Mouse (Mus musculus): ENCODE measurements at regions not wholly inside any gene's neighbourhood (a gene's known extent, or its start where the extent isn't known, plus 50 kb on each side); places are given as distances from the start of the nearest gene placed in this dataset.
"Not testable (repeated sequence)": the region's sequence is repeated elsewhere in the genome, so short reads cannot be mapped to it uniquely, and the experiment has no call there.

DNA sequence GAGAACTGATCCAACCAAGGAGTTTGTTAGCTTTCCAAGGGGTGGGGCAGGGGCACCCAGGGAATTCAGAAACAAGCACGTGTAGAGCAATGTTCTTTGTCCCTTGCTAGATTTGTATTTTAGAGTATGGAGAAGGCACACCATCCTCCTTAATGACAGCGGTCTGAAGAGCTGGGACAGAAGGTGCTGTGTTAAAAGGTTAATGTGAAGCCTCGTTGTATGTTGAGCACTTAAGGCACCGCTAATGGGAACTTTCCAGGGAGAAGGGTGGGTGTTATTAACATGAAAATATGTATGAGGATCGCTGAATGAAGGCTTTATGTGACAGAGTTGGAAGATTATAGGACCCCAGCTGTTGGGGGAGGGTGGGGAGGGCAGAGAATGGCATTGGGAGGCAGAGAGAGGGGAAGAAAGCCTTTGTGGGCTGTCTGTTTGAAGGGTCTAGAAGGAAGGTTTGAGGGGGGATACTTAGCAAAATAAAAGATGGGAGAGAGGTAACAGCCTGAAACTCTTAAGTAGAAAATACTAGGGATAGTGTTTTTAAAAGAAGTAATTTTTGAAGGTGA, 105.6 kb upstream of the Map3k1 start:
- H3K9me3 ChIP-seq (ENCODE audit: control insufficient read depth, low read length): no peaks in the 10 kb centered on the region
- H3K4me3 ChIP-seq (ENCODE audit: low read depth, low read length): no peak overlapping the region
- no peak overlapping the region for H3K9ac ChIP-seq (ENCODE audit: low read length)
- WGBS: 67% methylated on average over 5 of the region's 5 CpGs
- ATAC-seq (ENCODE audit: insufficient number of reproducible peaks, low FRiP score, low TSS enrichment, low read depth) (no peak), DNase-seq (ENCODE audit: low spot score) (no peak)
- no peak overlapping the region for H3K4me2 ChIP-seq (ENCODE audit: low read depth, severe bottlenecking)
- no peak overlapping the region for H3K27ac ChIP-seq (replicated peaks; ENCODE audit: low read depth, low read length)
- no peaks in the 10 kb centered on the region for H3K4me1 ChIP-seq (ENCODE audit: control insufficient read depth, insufficient read depth, low read length)
- H3K36me3 ChIP-seq (ENCODE audit: control insufficient read depth, insufficient read depth, low read length): no peaks in the 10 kb centered on the region
- H3K27me3 ChIP-seq (ENCODE audit: control insufficient read depth, insufficient read depth, low read length): no peaks in the 10 kb centered on the region

DNA sequence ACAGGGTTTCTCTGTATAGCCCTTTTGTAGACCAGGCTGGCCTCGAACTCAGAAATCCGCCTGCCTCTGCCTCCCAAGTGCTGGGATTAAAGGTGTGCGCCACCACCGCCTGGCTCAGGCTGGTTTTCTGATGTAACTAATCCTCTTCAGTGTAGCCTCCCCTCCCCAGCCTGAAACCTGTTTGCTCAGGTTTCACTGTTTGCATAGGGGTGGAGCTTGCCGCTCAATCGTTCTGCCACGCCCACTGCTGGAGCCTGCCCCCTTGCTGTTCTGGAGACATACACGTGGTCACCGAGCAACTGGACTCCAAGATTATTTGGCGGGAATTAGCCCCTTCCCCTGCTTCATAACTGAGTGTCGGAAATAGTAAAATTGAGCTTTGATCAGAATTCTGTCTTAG, 110.6 kb upstream of the Map3k1 start:
- H3K27me3 ChIP-seq (ENCODE audit: control insufficient read depth, insufficient read depth, low read length); H3K9ac ChIP-seq (ENCODE audit: low read length); H3K9me3 ChIP-seq (ENCODE audit: control insufficient read depth, low read length); ATAC-seq (ENCODE audit: insufficient number of reproducible peaks, low FRiP score, low TSS enrichment, low read depth); H3K4me2 ChIP-seq (ENCODE audit: low read depth, severe bottlenecking); H3K4me1 ChIP-seq (ENCODE audit: control insufficient read depth, insufficient read depth, low read length); H3K36me3 ChIP-seq (ENCODE audit: control insufficient read depth, insufficient read depth, low read length); H3K4me3 ChIP-seq (ENCODE audit: low read depth, low read length); DNase-seq (ENCODE audit: low spot score); H3K27ac ChIP-seq (replicated peaks; ENCODE audit: low read depth, low read length): not testable (repeated sequence)
- WGBS: 74% methylated on average over 11 of the region's 11 CpGs

DNA sequence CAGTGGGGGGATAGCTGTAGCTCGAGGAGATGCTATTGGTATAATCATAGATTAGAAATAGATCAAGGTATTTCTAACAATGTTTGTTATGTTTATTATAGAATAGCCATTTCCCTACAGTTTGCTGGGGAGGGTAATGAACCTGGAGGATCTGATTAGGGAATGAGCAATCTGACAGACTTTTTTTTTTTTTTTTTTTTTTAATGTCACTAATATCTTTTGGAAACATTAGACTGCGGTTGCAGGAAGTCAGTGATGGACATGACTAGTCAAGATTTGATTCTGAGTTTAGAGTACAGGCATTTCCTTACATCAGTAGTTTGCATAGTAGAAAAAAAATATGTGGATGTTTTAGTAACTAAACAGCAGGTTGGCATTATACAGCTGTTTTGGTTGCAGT, 111.7 kb upstream of the Map3k1 start:
- Histone ChIP-seq H3K27ac (replicated peaks; ENCODE audit: low read depth, low read length) (no peak overlapping the region), H3K27me3 (ENCODE audit: control insufficient read depth, insufficient read depth, low read length) (no peaks in the 10 kb centered on the region), H3K4me2 (ENCODE audit: low read depth, severe bottlenecking) (no peak overlapping the region), H3K36me3 (ENCODE audit: control insufficient read depth, insufficient read depth, low read length) (no peaks in the 10 kb centered on the region), H3K9me3 (ENCODE audit: control insufficient read depth, low read length) (no peaks in the 10 kb centered on the region), H3K9ac (ENCODE audit: low read length) (no peak overlapping the region), H3K4me1 (ENCODE audit: control insufficient read depth, insufficient read depth, low read length) (no peaks in the 10 kb centered on the region), H3K4me3 (ENCODE audit: low read depth, low read length) (no peak overlapping the region)
- 88% methylated on average over 2 of the region's 2 CpGs for WGBS
- DNase-seq (ENCODE audit: low spot score) (no peak), ATAC-seq (ENCODE audit: insufficient number of reproducible peaks, low FRiP score, low TSS enrichment, low read depth) (no peak)

DNA sequence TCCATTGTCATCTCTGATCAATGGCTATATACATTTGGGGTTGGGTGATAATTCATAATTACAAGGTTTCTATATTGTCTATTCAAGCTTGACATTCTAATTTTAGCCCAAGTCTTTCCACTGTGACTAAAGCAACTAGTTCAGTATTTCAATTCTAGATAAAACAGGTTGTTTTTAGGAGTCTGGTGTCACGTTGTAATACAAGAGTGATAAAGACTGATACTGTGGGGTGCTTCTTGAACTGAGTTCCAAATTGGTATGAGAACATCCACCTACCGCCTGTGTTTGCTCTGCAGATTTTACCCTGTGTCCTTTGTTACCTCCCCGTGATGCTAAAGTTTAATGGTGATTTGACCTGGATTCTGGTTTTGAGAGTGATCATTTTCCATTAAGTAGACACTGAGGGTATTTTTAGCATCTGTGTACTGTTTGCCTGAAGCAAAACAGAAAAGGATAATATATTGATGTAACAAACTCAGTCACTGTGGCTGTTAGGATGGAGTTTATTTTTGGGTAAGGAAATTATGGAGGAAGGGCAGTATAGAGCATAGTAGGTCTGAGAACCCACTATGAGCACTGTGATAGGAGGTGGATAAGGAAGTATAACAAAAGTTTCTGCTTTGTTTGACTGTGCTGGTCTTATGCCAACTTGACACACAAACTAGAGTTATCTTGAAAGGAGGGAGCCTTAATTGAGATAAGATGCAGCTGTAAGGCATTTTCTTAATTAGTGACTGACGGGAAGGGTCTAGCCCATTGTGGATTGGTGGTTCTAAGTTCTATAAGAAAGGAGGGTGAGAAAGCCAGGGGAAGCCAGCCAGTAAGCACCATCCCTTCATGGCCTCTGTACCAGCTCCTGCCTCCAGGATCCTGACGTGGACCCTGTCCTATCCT, 112.6 kb upstream of the Map3k1 start:
- 89% methylated on average over 5 of the region's 5 CpGs for WGBS
- no peak overlapping the region for H3K27ac ChIP-seq (replicated peaks; ENCODE audit: low read depth, low read length)
- no peak overlapping the region for H3K4me2 ChIP-seq (ENCODE audit: low read depth, severe bottlenecking)
- no peaks in the 10 kb centered on the region for H3K36me3 ChIP-seq (ENCODE audit: control insufficient read depth, insufficient read depth, low read length)
- H3K4me3 ChIP-seq (ENCODE audit: low read depth, low read length): no peak overlapping the region
- H3K9me3 ChIP-seq (ENCODE audit: control insufficient read depth, low read length): no peaks in the 10 kb centered on the region
- no peak overlapping the region for H3K9ac ChIP-seq (ENCODE audit: low read length)
- DNase-seq (ENCODE audit: low spot score): no peak
- ATAC-seq (ENCODE audit: insufficient number of reproducible peaks, low FRiP score, low TSS enrichment, low read depth): no peak
- no peaks in the 10 kb centered on the region for H3K27me3 ChIP-seq (ENCODE audit: control insufficient read depth, insufficient read depth, low read length)
- H3K4me1 ChIP-seq (ENCODE audit: control insufficient read depth, insufficient read depth, low read length): no peaks in the 10 kb centered on the region

DNA sequence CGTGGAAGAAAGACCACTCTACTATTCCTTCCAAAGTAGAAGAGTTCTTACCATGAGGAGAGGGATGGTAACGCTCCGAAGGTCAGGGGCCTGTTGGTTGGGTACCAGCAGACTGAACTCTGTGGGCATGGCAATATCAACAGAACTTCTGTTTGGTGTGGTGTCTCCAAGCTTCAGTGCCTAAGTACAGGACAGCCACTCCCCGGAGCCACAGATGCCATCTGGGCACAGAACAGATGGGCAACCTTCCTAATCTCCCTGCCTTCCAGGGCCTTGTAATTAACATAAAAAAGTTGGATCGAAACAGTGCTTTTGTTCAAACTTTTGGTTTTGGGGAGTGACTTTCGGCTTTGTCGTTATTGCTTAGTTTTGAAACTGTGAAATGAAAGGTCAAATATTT, 116.6 kb upstream of the Map3k1 start:
- H3K4me2 ChIP-seq (ENCODE audit: low read depth, severe bottlenecking): no peak overlapping the region
- H3K27ac ChIP-seq (replicated peaks; ENCODE audit: low read depth, low read length): no peak overlapping the region
- no peak for ATAC-seq (ENCODE audit: insufficient number of reproducible peaks, low FRiP score, low TSS enrichment, low read depth)
- no peaks in the 10 kb centered on the region for H3K4me1 ChIP-seq (ENCODE audit: control insufficient read depth, insufficient read depth, low read length)
- 93% methylated on average over 7 of the region's 7 CpGs for WGBS
- no peak overlapping the region for H3K9ac ChIP-seq (ENCODE audit: low read length)
- H3K4me3 ChIP-seq (ENCODE audit: low read depth, low read length): no peak overlapping the region
- no peaks in the 10 kb centered on the region for H3K9me3 ChIP-seq (ENCODE audit: control insufficient read depth, low read length)
- H3K27me3 ChIP-seq (ENCODE audit: control insufficient read depth, insufficient read depth, low read length): no peaks in the 10 kb centered on the region
- no peaks in the 10 kb centered on the region for H3K36me3 ChIP-seq (ENCODE audit: control insufficient read depth, insufficient read depth, low read length)
- no peak for DNase-seq (ENCODE audit: low spot score)

DNA sequence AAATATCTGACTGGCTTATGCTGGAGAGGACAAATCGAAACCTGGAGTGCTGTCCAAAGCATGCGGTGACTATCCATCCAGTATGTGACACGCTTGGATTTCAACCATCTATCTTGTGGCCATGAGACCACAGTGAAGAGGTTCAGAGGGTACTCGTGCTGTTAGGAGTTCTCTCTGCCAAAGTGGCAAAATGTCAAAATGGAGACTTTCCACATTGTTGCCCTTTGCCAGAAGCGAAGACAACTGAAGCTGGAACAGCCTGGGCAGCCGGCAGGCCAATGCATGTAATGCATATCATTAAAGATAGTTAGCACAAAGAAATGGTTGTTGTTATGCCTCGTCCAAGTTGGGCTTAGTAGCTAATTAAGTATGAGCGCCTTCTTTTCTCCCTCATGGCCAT, 118.0 kb upstream of the Map3k1 start:
- Histone ChIP-seq H3K4me2 (ENCODE audit: low read depth, severe bottlenecking) (no peak overlapping the region), H3K27me3 (ENCODE audit: control insufficient read depth, insufficient read depth, low read length) (no peaks in the 10 kb centered on the region), H3K9ac (ENCODE audit: low read length) (no peak overlapping the region), H3K4me1 (ENCODE audit: control insufficient read depth, insufficient read depth, low read length) (no peaks in the 10 kb centered on the region), H3K9me3 (ENCODE audit: control insufficient read depth, low read length) (no peaks in the 10 kb centered on the region), H3K4me3 (ENCODE audit: low read depth, low read length) (no peak overlapping the region), H3K36me3 (ENCODE audit: control insufficient read depth, insufficient read depth, low read length) (no peaks in the 10 kb centered on the region), H3K27ac (replicated peaks; ENCODE audit: low read depth, low read length) (no peak overlapping the region)
- ATAC-seq (ENCODE audit: insufficient number of reproducible peaks, low FRiP score, low TSS enrichment, low read depth) (no peak), DNase-seq (ENCODE audit: low spot score) (no peak)
- 84% methylated on average over 8 of the region's 8 CpGs for WGBS

DNA sequence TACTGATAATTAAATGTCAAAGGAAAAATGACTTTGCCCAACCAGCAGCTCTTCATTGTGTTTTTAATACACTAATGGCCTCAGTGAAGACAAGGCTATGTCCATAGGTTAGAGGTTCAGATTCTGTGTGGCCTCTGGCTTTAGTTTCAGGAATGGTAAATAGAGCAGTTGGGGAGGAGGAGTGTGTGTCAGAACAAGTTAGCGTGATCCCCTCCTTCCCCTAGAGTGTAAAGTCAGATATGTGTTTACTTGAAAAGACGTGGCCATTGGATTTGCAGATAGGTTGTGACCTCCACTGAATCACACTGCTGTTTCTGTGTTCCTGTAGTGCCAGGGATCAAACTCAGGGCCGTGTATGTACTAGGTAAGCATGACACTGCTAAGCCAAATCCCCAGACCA, 118.7 kb upstream of the Map3k1 start:
- no peak for ATAC-seq (ENCODE audit: insufficient number of reproducible peaks, low FRiP score, low TSS enrichment, low read depth)

DNA sequence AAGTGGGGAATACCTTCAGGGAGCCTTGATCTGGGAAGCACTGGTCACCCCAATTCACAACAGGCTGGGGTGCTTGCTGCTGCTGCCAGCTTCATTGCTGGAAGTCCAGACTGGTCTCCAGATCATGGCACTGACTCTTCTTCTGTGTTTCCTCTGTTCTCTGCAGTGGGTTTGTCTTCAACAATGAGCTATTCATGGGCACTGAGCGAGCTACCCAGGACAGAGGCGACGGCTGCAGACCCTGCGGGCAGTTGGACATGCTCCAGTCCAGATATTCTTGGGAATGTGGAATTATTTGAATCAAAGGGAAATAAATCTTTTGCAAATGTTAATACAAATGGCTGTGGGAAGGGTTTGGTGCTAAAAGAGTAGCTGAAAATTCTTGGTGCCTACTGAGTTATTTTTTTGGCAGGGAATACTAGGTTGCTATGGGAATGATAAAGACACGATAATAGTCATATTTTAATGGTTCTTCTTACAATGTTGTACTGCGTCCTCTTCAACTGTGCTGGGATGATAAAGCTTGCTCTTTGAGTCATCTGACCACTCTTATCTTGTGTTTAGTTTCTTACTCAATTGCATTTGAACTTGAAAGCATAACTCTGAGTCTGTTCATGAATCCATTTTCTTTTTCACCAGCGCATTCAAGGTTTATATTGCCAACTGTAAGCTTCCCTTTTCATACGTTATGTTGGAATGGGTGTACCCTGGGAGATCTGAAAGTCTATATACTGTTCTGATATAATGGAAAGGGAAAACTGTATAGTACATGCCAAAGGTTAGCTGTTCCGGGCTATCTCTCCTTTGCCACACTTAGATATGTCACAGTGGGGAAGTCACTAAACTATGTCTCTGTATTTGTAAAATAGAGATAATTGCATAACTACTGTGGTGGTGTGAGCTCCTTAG, 120.1 kb upstream of the Map3k1 start:
- 95% methylated on average over 9 of the region's 9 CpGs for WGBS
- Histone ChIP-seq H3K4me3 (ENCODE audit: low read depth, low read length) (no peak overlapping the region), H3K9me3 (ENCODE audit: control insufficient read depth, low read length) (no peaks in the 10 kb centered on the region), H3K4me2 (ENCODE audit: low read depth, severe bottlenecking) (no peak overlapping the region), H3K27ac (replicated peaks; ENCODE audit: low read depth, low read length) (no peak overlapping the region), H3K9ac (ENCODE audit: low read length) (no peak overlapping the region), H3K4me1 (ENCODE audit: control insufficient read depth, insufficient read depth, low read length) (no peaks in the 10 kb centered on the region), H3K36me3 (ENCODE audit: control insufficient read depth, insufficient read depth, low read length) (no peaks in the 10 kb centered on the region), H3K27me3 (ENCODE audit: control insufficient read depth, insufficient read depth, low read length) (no peaks in the 10 kb centered on the region)
- DNase-seq (ENCODE audit: low spot score) (no peak), ATAC-seq (ENCODE audit: insufficient number of reproducible peaks, low FRiP score, low TSS enrichment, low read depth) (no peak)

More for the DNA sequence above, 118.7 kb upstream of the Map3k1 start:
- Histone ChIP-seq H3K4me2 (ENCODE audit: low read depth, severe bottlenecking) (no peak overlapping the region), H3K9me3 (ENCODE audit: control insufficient read depth, low read length) (no peaks in the 10 kb centered on the region), H3K36me3 (ENCODE audit: control insufficient read depth, insufficient read depth, low read length) (no peaks in the 10 kb centered on the region), H3K27ac (replicated peaks; ENCODE audit: low read depth, low read length) (no peak overlapping the region), H3K4me1 (ENCODE audit: control insufficient read depth, insufficient read depth, low read length) (no peaks in the 10 kb centered on the region), H3K4me3 (ENCODE audit: low read depth, low read length) (no peak overlapping the region), H3K27me3 (ENCODE audit: control insufficient read depth, insufficient read depth, low read length) (no peaks in the 10 kb centered on the region), H3K9ac (ENCODE audit: low read length) (no peak overlapping the region)
- whole genome bisulfite sequencing: 76% methylated on average over 3 of the region's 3 CpGs
- no peak for DNase-seq (ENCODE audit: low spot score)

Data from limb, embryonic 11.5 days (tissue).